In genomic region chr14:86233305-86233704, GRCm38 (mm10) we compare ENCODE assay signal across 28 mouse cellular contexts.
"Had no signal": no experiment of that assay in that cellular context is flagged by ENCODE, and none has a peak within 500 bp of the region (broad histone marks: within the 10 kb centered on the region; RNA-seq: fewer than 3 reads in every experiment).

No protein-coding gene starts in this region.

- H3K27ac ChIP-seq: gastrocnemius, adult 2 months; heart, embryonic 10.5 days; heart, embryonic 13.5 days; heart, embryonic 15.5 days; hindbrain, embryonic 10.5 days; hindbrain, embryonic 12.5 days; hindbrain, embryonic 14.5 days; intestine, embryonic 15.5 days; layer of hippocampus, adult 2 months; left cerebral cortex, adult 2 months; limb, embryonic 10.5 days; limb, embryonic 12.5 days; liver, embryonic 12.5 days; liver, embryonic 14.5 days had no signal

- H3K4me1 ChIP-seq: heart, embryonic 13.5 days; heart, embryonic 15.5 days; hindbrain, embryonic 10.5 days; hindbrain, embryonic 12.5 days; intestine, embryonic 15.5 days; limb, embryonic 10.5 days; limb, embryonic 12.5 days; liver, embryonic 12.5 days had no signal

- H3K9ac ChIP-seq: heart, embryonic 13.5 days; heart, embryonic 15.5 days; hindbrain, embryonic 12.5 days; hindbrain, embryonic 14.5 days; intestine, embryonic 15.5 days; limb, embryonic 12.5 days; liver, embryonic 12.5 days; liver, embryonic 14.5 days had no signal

- H3K36me3 ChIP-seq: heart, embryonic 10.5 days; heart, embryonic 13.5 days; heart, embryonic 15.5 days; hindbrain, embryonic 10.5 days; hindbrain, embryonic 12.5 days; intestine, embryonic 15.5 days; limb, embryonic 10.5 days; limb, embryonic 12.5 days; liver, embryonic 12.5 days had no signal

- H3K4me2 ChIP-seq: heart, embryonic 13.5 days; heart, embryonic 15.5 days; hindbrain, embryonic 12.5 days; hindbrain, embryonic 14.5 days; intestine, embryonic 15.5 days; limb, embryonic 12.5 days; liver, embryonic 12.5 days had no signal

- ATAC-seq: hindbrain, embryonic 16.5 days; inflammation-experienced regulatory T-cells, adult 6 months; intestine, embryonic 15.5 days; intestine, postnatal 0 days; liver, embryonic 12.5 days had no signal

- H3K27me3 ChIP-seq: heart, embryonic 13.5 days; heart, embryonic 15.5 days; hindbrain, embryonic 12.5 days; intestine, embryonic 15.5 days; limb, embryonic 12.5 days; liver, embryonic 12.5 days had no signal

- DNase-seq: gastrocnemius, adult 2 months; gastrocnemius, postnatal 10 days; gastrocnemius, postnatal 25 days; heart, adult 18-20 months; heart, postnatal 14 days; heart, postnatal 36 days; kidney, adult 18-20 months; kidney, adult 8-10 months; kidney, postnatal 10 days; kidney, postnatal 25 days; kidney, postnatal 4 days; liver had no signal

- H3K4me3 ChIP-seq: gastrocnemius, adult 2 months; heart, embryonic 10.5 days; heart, embryonic 13.5 days; heart, embryonic 15.5 days; hindbrain, embryonic 10.5 days; hindbrain, embryonic 12.5 days; intestine, embryonic 15.5 days; layer of hippocampus, adult 2 months; left cerebral cortex, adult 2 months; limb, embryonic 10.5 days; limb, embryonic 12.5 days; liver, embryonic 12.5 days had no signal

- H3K9me3 ChIP-seq: heart, embryonic 10.5 days; heart, embryonic 13.5 days; heart, embryonic 15.5 days; hindbrain, embryonic 10.5 days; hindbrain, embryonic 12.5 days; intestine, embryonic 15.5 days; limb, embryonic 10.5 days; limb, embryonic 12.5 days; liver, embryonic 12.5 days had no signal
